Comparison of ENCODE assay signal across 12 mouse cellular contexts in the genomic region with DNA sequence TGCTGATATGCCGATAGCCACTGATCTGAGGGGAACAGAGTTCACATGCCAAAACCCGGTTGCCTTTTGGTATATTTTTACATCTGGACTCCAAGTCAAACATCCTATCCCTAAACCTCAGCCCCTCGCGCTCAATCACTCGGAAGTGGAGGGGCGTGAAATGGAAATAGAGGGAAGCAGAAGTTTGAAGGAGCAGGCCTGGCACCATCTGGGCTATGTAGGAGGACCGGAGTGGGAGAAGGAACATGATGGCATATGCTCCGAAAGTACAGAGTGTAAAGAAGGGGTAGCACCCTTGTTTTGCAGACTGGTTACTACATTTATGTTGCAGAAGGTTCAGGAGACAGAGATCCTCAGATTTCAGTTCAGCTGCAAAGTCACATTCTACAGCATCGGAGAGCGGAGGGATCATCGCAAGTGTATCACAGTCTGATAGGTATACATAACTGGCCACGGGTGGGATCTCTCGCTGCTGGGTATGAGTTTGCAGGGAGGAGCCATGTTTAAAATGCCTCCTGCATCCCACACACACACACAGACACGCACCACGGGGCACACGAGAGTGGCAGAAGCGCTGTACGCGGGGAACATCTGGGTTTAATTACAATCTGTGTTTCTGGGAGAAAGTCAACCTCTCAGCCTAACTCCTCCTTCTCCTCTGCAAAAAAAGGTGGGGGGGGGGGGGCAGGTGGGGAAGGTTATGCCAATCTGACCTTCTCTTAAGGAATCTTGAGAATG.
DNase-seq lines count a peak whose midpoint lies in the region; ATAC-seq and TF ChIP-seq lines count a peak whose summit lies in the region.
"Had no signal": no experiment of that assay in that cellular context is flagged by ENCODE, and none has a peak within 500 bp of the region (broad histone marks: within the 10 kb centered on the region; RNA-seq: fewer than 3 reads in every experiment).

No protein-coding gene starts in this region.

- WGBS in kidney, embryonic 14.5 days, result 70% methylated on average over 19 of the region's 19 CpGs
- 69% methylated on average over 19 of the region's 19 CpGs for WGBS in kidney, adult 2 months

- H3K9ac ChIP-seq in kidney, embryonic 14.5 days (ENCODE audit: low read depth, low read length), result no peak overlapping the region
- H3K9ac ChIP-seq: heart, embryonic 12.5 days; lung, embryonic 15.5 days had no signal

- no peaks in the 10 kb centered on the region for H3K4me1 ChIP-seq in kidney, embryonic 14.5 days (ENCODE audit: control insufficient read depth, insufficient read depth, low read length)
- no peaks in the 10 kb centered on the region for H3K4me1 ChIP-seq in kidney, adult 2 months (ENCODE audit: control insufficient read depth, insufficient read depth, low read length)
- H3K4me1 ChIP-seq: heart, embryonic 12.5 days; lung, embryonic 15.5 days had no signal

- no peaks in the 10 kb centered on the region for H3K27me3 ChIP-seq in kidney, embryonic 14.5 days (ENCODE audit: control insufficient read depth, insufficient read depth, low read length)
- no peaks in the 10 kb centered on the region for H3K27me3 ChIP-seq in kidney, adult 2 months (replicated peaks; ENCODE audit: control insufficient read depth, insufficient read depth, low read length)
- H3K27me3 ChIP-seq: heart, embryonic 12.5 days; lung, embryonic 15.5 days had no signal

- H3K4me3 ChIP-seq in kidney, embryonic 14.5 days (ENCODE audit: low read length), result no peak overlapping the region
- no peak overlapping the region for H3K4me3 ChIP-seq in kidney, adult 2 months (ENCODE audit: insufficient read depth, low read depth, low read length)
- H3K4me3 ChIP-seq: heart, embryonic 12.5 days; lung, embryonic 15.5 days had no signal

- no peak for DNase-seq in kidney, adult 2 months
- DNase-seq in forelimb bud, embryonic 11.5 days (ENCODE audit: low read depth, low spot score), result peak; percentile 49
- peak; percentile 73 to 75 for DNase-seq in layer of hippocampus, postnatal 36 days
- DNase-seq in right cerebral cortex, adult 2 months (ENCODE audit: low spot score in 2 of 2), result peak; percentile 76 to 78
- no peak for DNase-seq in gastrocnemius, postnatal 14 days
- DNase-seq in gastrocnemius, postnatal 4 days (ENCODE audit: low spot score in 2 of 2), result no peak
- no peak for DNase-seq in gastrocnemius, postnatal 25 days
- DNase-seq: kidney, adult 18-20 months; thymus, adult 18-20 months had no signal

- no peaks in the 10 kb centered on the region for H3K36me3 ChIP-seq in kidney, embryonic 14.5 days (ENCODE audit: control insufficient read depth, insufficient read depth, low read length)
- no peaks in the 10 kb centered on the region for H3K36me3 ChIP-seq in kidney, adult 2 months (ENCODE audit: control insufficient read depth, insufficient read depth, low read length)
- H3K36me3 ChIP-seq: heart, embryonic 12.5 days; lung, embryonic 15.5 days had no signal

- TF ChIP-seq CTCF in kidney, adult 2 months (conservative IDR thresholded peaks at IDR 0.05; ENCODE audit: insufficient read depth, insufficient read length, low read depth, low read length), result no peak

- no peak overlapping the region for H3K4me2 ChIP-seq in kidney, embryonic 14.5 days (replicated peaks; ENCODE audit: low read depth, low read length)
- H3K4me2 ChIP-seq: heart, embryonic 12.5 days; lung, embryonic 15.5 days had no signal

- no peak for TF ChIP-seq POLR2A in kidney, adult 2 months (IDR thresholded peaks at IDR 0.05; ENCODE audit: low read depth, low read length)

- intact Hi-C loops in gastrocnemius, postnatal 14 days (cut with DNase I; ENCODE audit: low total_unique reads), result no loop called here

- H3K27ac ChIP-seq in kidney, embryonic 14.5 days (ENCODE audit: low read depth, low read length), result no peak overlapping the region
- no peak overlapping the region for H3K27ac ChIP-seq in kidney, adult 2 months (ENCODE audit: insufficient read depth, low read depth, low read length)
- H3K27ac ChIP-seq: lung, embryonic 15.5 days had no signal

- peak; percentile 55; the same call in 1 of the 2 replicates for ATAC-seq in kidney, embryonic 14.5 days (ENCODE audit: low FRiP score, low TSS enrichment)

- no peaks in the 10 kb centered on the region for H3K9me3 ChIP-seq in kidney, embryonic 14.5 days (ENCODE audit: control insufficient read depth, low read length)
- H3K9me3 ChIP-seq: heart, embryonic 12.5 days; lung, embryonic 15.5 days had no signal

Comparison
In these comparisons a context has a peak if more than half of its experiments do, and no peak if none do; other contexts are left out.
1. DNase-seq: peak in forelimb bud, embryonic 11.5 days (single experiment), layer of hippocampus, postnatal 36 days (2 of 2) and right cerebral cortex, adult 2 months (2 of 2); none in kidney, adult 2 months (single experiment), gastrocnemius, postnatal 14 days (single experiment), gastrocnemius, postnatal 4 days (0 of 2) and gastrocnemius, postnatal 25 days (single experiment).